Mouse (Mus musculus) G1E (cell line): ENCODE measurements around the gene Pdcd1lg2. TPM values are rescaled to one million over a fixed set of nuclear protein-coding genes. Genes with fewer than 3 reads are reported as not detected.
A peak's percentile ranks its signal among the peaks of the same experiment; 100 is the strongest.

Source experiments
- ATAC-seq: 2 replicates; pipeline ENCODE4 v1.8.0; 2016; ENCODE audit warnings: mild to moderate bottlenecking; ENCODE audit not compliant: insufficient number of reproducible peaks, poor library complexity, low FRiP score, severe bottlenecking; ENCODE audit errors: extremely low read depth
- DNase-seq: peaks from one replicate; pipeline ENCODE4 v3.0.0; 2012; ENCODE audit warnings: low spot score
- H3K27me3 ChIP-seq: 2 replicates; pipeline ENCODE4 v1.6.1; 2012; ENCODE audit warnings: mild to moderate bottlenecking, low read length, inconsistent platforms; ENCODE audit not compliant: insufficient read depth
- H3K36me3 ChIP-seq: replicated peaks from 2 replicates; pipeline ENCODE3; 2012; ENCODE audit warnings: mild to moderate bottlenecking, inconsistent platforms
- H3K4me1 ChIP-seq: 2 replicates; pipeline ENCODE4 v1.6.1; 2012; ENCODE audit warnings: low read depth, low read length, inconsistent platforms, mixed read lengths; ENCODE audit not compliant: insufficient read depth
- H3K4me3 ChIP-seq: 2 replicates; pipeline ENCODE4 v1.5.1; 2012; ENCODE audit warnings: low read depth, mild to moderate bottlenecking, inconsistent platforms, low read length, moderate library complexity, mixed read lengths
- H3K9me3 ChIP-seq: replicated peaks from 2 replicates; pipeline ENCODE4 v1.6.1; 2012; ENCODE audit warnings: inconsistent platforms
- CTCF ChIP-seq: IDR thresholded peaks from 2 replicates; pipeline ENCODE4 v1.5.1; 2012; ENCODE audit warnings: low read depth, low read length, inconsistent platforms, mixed read lengths
- GATA1 ChIP-seq: IDR thresholded peaks from 2 replicates; pipeline ENCODE4 v1.6.1; 2012; ENCODE audit warnings: borderline replicate concordance, low read length, inconsistent platforms, mixed read lengths
- GATA2 ChIP-seq: IDR thresholded peaks from 2 replicates; pipeline ENCODE4 v1.6.1; 2012; ENCODE audit warnings: low read depth, low read length, inconsistent platforms, borderline replicate concordance
- POLR2AphosphoS5 ChIP-seq: IDR thresholded peaks from 2 replicates; pipeline ENCODE4 v1.6.1; 2012; ENCODE audit warnings: low read depth, low read length, inconsistent platforms; ENCODE audit not compliant: insufficient replicate concordance
- TAL1 ChIP-seq: conservative IDR thresholded peaks from 2 replicates; pipeline ENCODE4 v1.6.1; 2012; ENCODE audit warnings: low read depth, low read length, inconsistent platforms, mixed read lengths
- polyA plus RNA-seq: library from polyadenylated mRNA; stranded (reverse); fragments of >175 nt; gene quantifications from 2 replicates; pipeline ENCODE4 v1.2.3, GENCODE M21; 2012
- total RNA-seq, 2 experiments: library from RNA; stranded (forward) in 1 of 2; stranded (reverse) in 1 of 2; fragments of 200-1000 nt in 1 of 2; fragments of >200 nt in 1 of 2; fragmentation: Nextera tagmentation in 1 of 2; gene quantifications; 2 replicates each; pipeline ENCODE4 v1.2.3; 2014 to 2017

Gene Pdcd1lg2
- total and polyA plus RNA-seq, 3 experiments: 0.16 to 10.5 (median 2.5) TPM

DNA sequence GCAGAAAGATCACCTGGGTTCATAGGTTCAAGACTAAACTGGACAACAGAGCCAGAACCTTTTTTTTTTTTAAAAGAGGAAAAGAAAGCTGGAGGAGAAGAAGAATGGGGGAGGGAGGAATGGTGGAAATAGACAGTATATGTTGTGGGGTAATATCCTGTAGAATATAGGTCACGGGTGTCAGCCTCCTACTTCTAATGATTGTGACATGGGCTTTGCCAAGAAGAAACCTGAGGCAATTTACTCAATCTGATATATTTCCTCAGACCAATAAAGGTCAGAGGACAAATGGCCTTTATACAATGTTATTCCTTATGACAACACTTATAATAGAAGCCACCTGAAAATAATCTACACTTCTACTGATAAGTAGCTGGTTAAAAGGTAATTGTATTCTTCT lies 89.6 kb downstream of the Pdcd1lg2 start:
- DNase-seq (no peak), ATAC-seq (no peak)
- H3K9me3 ChIP-seq: no peaks in the 10 kb centered on the region
- H3K36me3 ChIP-seq: no peaks in the 10 kb centered on the region
- TF ChIP-seq TAL1: no peak
- no peak for TF ChIP-seq GATA1
- no peak for TF ChIP-seq CTCF
- no peak for TF ChIP-seq GATA2
- no peak for TF ChIP-seq POLR2AphosphoS5
- H3K4me3 ChIP-seq: no peak overlapping the region
- peaks cover 54% of the 10 kb centered on the region for H3K4me1 ChIP-seq
- H3K27me3 ChIP-seq: no peaks in the 10 kb centered on the region

DNA sequence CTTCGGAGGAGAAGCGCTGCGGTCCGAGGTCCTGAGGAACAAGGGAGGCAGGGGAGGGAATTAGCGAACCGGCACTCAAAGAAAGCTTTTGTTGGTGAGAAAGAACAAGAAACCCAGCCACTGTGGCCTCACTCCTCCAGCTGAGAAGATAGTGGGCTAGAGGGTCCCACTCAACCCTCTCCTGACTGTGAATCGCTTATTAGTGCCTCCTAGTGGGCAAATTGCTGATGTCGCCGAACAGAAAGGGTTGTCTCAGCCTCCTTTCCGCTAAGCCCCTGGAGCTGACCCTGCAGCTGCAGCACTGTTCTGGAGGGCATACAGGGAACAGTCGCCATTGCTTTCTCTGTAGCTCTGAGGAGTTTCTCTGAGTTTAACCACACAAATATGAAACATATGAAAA lies 90.4 kb downstream of the Pdcd1lg2 start:
- Histone ChIP-seq H3K36me3 (no peaks in the 10 kb centered on the region), H3K9me3 (no peaks in the 10 kb centered on the region), H3K4me1 (peaks cover 57% of the 10 kb centered on the region), H3K27me3 (no peaks in the 10 kb centered on the region), H3K4me3 (no peak overlapping the region)
- no peak for TF ChIP-seq GATA1
- no peak for TF ChIP-seq TAL1
- TF ChIP-seq POLR2AphosphoS5: no peak
- no peak for TF ChIP-seq GATA2
- TF ChIP-seq CTCF: peak; percentile 19; the same call in 1 of the 2 replicates
- ATAC-seq (no peak), DNase-seq (no peak)

- H3K9me3 ChIP-seq: no peaks in the 10 kb centered on the region
- H3K4me1 ChIP-seq: peaks cover 54% of the 10 kb centered on the region
- TF ChIP-seq GATA1 (no peak), CTCF (peak; percentile 73)
- H3K36me3 ChIP-seq: no peaks in the 10 kb centered on the region
- no peak overlapping the region for H3K4me3 ChIP-seq
- no peaks in the 10 kb centered on the region for H3K27me3 ChIP-seq
- ATAC-seq (no peak; the same call in 1 of the 2 replicates), DNase-seq (peak; percentile 36)
Observed at GRCm38 (mm10) chr19:29501507-29501906, 90.8 kb downstream of the Pdcd1lg2 start.

DNA sequence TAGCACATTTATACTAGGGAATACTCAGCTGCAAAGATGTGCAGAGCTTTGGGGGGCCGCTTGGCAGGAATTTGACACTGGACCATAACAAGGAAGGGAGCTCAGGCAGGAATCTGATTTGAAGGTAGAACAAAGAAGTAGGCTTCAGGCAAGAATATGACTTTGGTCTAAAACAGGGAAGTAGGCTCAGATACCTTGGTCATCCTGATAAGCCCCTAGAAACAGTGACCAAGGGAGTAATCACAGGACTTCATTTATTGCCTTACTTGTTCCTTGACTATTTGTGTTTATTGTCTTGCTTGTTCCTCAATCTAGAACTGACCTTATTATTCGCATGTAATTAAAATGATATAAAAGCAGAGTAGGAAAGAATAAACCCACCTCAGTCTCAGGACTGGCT lies 93.4 kb downstream of the Pdcd1lg2 start:
- Histone ChIP-seq H3K27me3 (no peaks in the 10 kb centered on the region), H3K4me3 (no peak overlapping the region), H3K4me1 (peaks cover 30% of the 10 kb centered on the region), H3K36me3 (no peaks in the 10 kb centered on the region), H3K9me3 (no peaks in the 10 kb centered on the region)
- TF ChIP-seq CTCF (no peak), GATA1 (no peak), TAL1 (no peak), POLR2AphosphoS5 (no peak), GATA2 (no peak)
- no peak for ATAC-seq
- DNase-seq: no peak

GRCm38 (mm10) chr19:29505617-29506016 lies 94.9 kb downstream of the Pdcd1lg2 start:
- Histone ChIP-seq H3K4me3 (no peak overlapping the region), H3K4me1 (peaks cover 27% of the 10 kb centered on the region)

DNA sequence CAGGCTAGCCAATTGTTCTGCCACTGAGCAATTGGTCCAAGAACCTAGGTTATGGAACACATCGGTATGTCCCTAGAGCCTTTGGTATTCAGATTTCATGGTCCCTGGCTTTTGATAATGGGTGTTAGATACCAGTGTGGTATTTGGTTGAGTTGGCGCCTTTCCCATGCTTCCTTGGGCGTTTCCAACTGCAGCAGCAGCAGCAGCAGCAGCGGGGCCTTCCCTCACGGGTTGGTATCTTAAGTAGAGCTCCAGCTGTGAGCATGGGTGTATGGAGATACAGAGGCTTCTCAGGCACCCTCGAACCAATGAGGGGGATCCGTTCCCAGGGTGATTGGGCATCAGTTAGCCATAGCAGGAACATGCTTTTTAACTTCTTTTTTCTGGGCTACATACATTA lies 97.5 kb downstream of the Pdcd1lg2 start:
- DNase-seq (no peak), ATAC-seq (no peak)
- Histone ChIP-seq H3K27me3 (peaks cover 4% of the 10 kb centered on the region), H3K36me3 (no peaks in the 10 kb centered on the region), H3K4me3 (no peak overlapping the region), H3K4me1 (peaks cover 22% of the 10 kb centered on the region), H3K9me3 (no peaks in the 10 kb centered on the region)
- no peak for TF ChIP-seq GATA1
- no peak for TF ChIP-seq GATA2
- no peak for TF ChIP-seq POLR2AphosphoS5
- TF ChIP-seq TAL1: no peak
- TF ChIP-seq CTCF: no peak

More at GRCm38 (mm10) chr19:29505617-29506016, 94.9 kb downstream of the Pdcd1lg2 start:
- TF ChIP-seq TAL1 (no peak), GATA2 (no peak), CTCF (no peak), GATA1 (no peak), POLR2AphosphoS5 (no peak)
- Histone ChIP-seq H3K36me3 (no peaks in the 10 kb centered on the region), H3K9me3 (no peaks in the 10 kb centered on the region), H3K27me3 (peaks cover 4% of the 10 kb centered on the region)
- no peak for ATAC-seq
- DNase-seq: no peak
